Mouse (Mus musculus) regulatory T cell (primary cell): ENCODE measurements around the gene Cdc42bpg.

ENCODE experiments used
- in situ Hi-C: fragments of 300-600 bp; cut with MboI, MseI; formaldehyde crosslinking; loops from one replicate; pipeline ENCODE4 v1.15.1; 2025; ENCODE audit warnings: high pct_unique_total_duplicates

Gene Cdc42bpg

GRCm38 (mm10) chr19:6321786-6322621 lies 15.7 kb downstream of the Cdc42bpg start:
- in situ Hi-C loops = no loop called here

GRCm38 (mm10) chr19:6324751-6325150 lies 18.5 kb downstream of the Cdc42bpg start:
- in situ Hi-C loops = no loop called here

GRCm38 (mm10) chr19:6331178-6331577 lies 24.9 kb downstream of the Cdc42bpg start:
- in situ Hi-C loops = no loop called here

GRCm38 (mm10) chr19:6331719-6332516 lies 25.7 kb downstream of the Cdc42bpg start:
- in situ Hi-C loops = no loop called here

GRCm38 (mm10) chr19:6333761-6334595 lies 27.7 kb downstream of the Cdc42bpg start:
- in situ Hi-C loops = no loop called here

GRCm38 (mm10) chr19:6334673-6335457 lies 28.6 kb downstream of the Cdc42bpg start, which contains the start of gene Men1:
Men1 (plus strand) TSS chr19:6334979.
- in situ Hi-C loops = no loop called here

GRCm38 (mm10) chr19:6335458-6335827 lies 29.2 kb downstream of the Cdc42bpg start:
- in situ Hi-C loops = no loop called here

GRCm38 (mm10) chr19:6336920-6337319 lies 30.7 kb downstream of the Cdc42bpg start:
- in situ Hi-C loops = no loop called here

GRCm38 (mm10) chr19:6338171-6338570 lies 31.9 kb downstream of the Cdc42bpg start:
- in situ Hi-C loops = no loop called here

- in situ Hi-C loops = no loop called here
Measured at GRCm38 (mm10) chr19:6338716-6339115, 32.5 kb downstream of the Cdc42bpg start.

GRCm38 (mm10) chr19:6339191-6339590 lies 32.9 kb downstream of the Cdc42bpg start:
- in situ Hi-C loops = no loop called here

- in situ Hi-C loops = no loop called here
Measured at GRCm38 (mm10) chr19:6339890-6340504, 33.7 kb downstream of the Cdc42bpg start.

GRCm38 (mm10) chr19:6340524-6341452 lies 34.5 kb downstream of the Cdc42bpg start, which contains the start of gene Map4k2:
Map4k2 (plus strand) TSS chr19:6341135.
- in situ Hi-C loops = no loop called here

GRCm38 (mm10) chr19:6341453-6342077 lies 35.3 kb downstream of the Cdc42bpg start:
- in situ Hi-C loops = no loop called here

- in situ Hi-C loops = no loop called here
Measured at GRCm38 (mm10) chr19:6342276-6342933, 36.1 kb downstream of the Cdc42bpg start.

- in situ Hi-C loops = no loop called here
Measured at GRCm38 (mm10) chr19:6343066-6343925, 37.0 kb downstream of the Cdc42bpg start.

GRCm38 (mm10) chr19:6343996-6344395 lies 37.7 kb downstream of the Cdc42bpg start:
- in situ Hi-C loops = no loop called here
